Mouse (Mus musculus): ENCODE measurements at regions not wholly inside any gene's neighbourhood (a gene's known extent, or its start where the extent isn't known, plus 50 kb on each side); places are given as distances from the start of the nearest gene placed in this dataset.
A peak's percentile ranks its signal among the peaks of the same experiment; 100 is the strongest.

GRCm38 (mm10) chr10:41018888-41019287 is 53.2 kb downstream of the Gpr6 start:
- H3K27ac ChIP-seq (replicated peaks) = no peak overlapping the region
- no peak overlapping the region for H3K9ac ChIP-seq (replicated peaks)
- no peaks in the 10 kb centered on the region for H3K27me3 ChIP-seq (replicated peaks)
- H3K9me3 ChIP-seq (replicated peaks) = no peaks in the 10 kb centered on the region
- ATAC-seq (ENCODE audit: low FRiP score) = no peak
- no peak overlapping the region for H3K4me2 ChIP-seq
- H3K4me3 ChIP-seq (replicated peaks) = no peak overlapping the region
- 69% methylated on average over 5 of the region's 5 CpGs for WGBS
- no peaks in the 10 kb centered on the region for H3K36me3 ChIP-seq
- no peaks in the 10 kb centered on the region for H3K4me1 ChIP-seq

- Histone ChIP-seq H3K36me3 (no peaks in the 10 kb centered on the region), H3K4me2 (no peak overlapping the region), H3K9me3 (replicated peaks) (no peaks in the 10 kb centered on the region), H3K27ac (replicated peaks) (no peak overlapping the region), H3K4me3 (replicated peaks) (no peak overlapping the region), H3K4me1 (no peaks in the 10 kb centered on the region), H3K27me3 (replicated peaks) (no peaks in the 10 kb centered on the region), H3K9ac (replicated peaks) (no peak overlapping the region)
- 48% methylated on average over 7 of the region's 7 CpGs for WGBS
- ATAC-seq (ENCODE audit: low FRiP score) = no peak
These were observed 55.5 kb downstream of the Gpr6 start for GRCm38 (mm10) chr10:41016547-41016946.

GRCm38 (mm10) chr10:41015654-41016053 is 56.4 kb downstream of the Gpr6 start:
- Histone ChIP-seq H3K27ac (replicated peaks) (no peak overlapping the region), H3K4me1 (no peaks in the 10 kb centered on the region), H3K9ac (replicated peaks) (no peak overlapping the region), H3K36me3 (no peaks in the 10 kb centered on the region), H3K4me2 (no peak overlapping the region), H3K27me3 (replicated peaks) (no peaks in the 10 kb centered on the region), H3K4me3 (replicated peaks) (no peak overlapping the region), H3K9me3 (replicated peaks) (no peaks in the 10 kb centered on the region)
- 23% methylated on average over 4 of the region's 4 CpGs for WGBS
- peak; percentile 53; the same call in 1 of the 2 replicates for ATAC-seq (ENCODE audit: low FRiP score)

GRCm38 (mm10) chr10:41010585-41010984 is 61.5 kb downstream of the Gpr6 start:
- Histone ChIP-seq H3K27ac (replicated peaks) (no peak overlapping the region), H3K27me3 (replicated peaks) (no peaks in the 10 kb centered on the region), H3K4me1 (no peaks in the 10 kb centered on the region), H3K4me3 (replicated peaks) (no peak overlapping the region), H3K9ac (replicated peaks) (no peak overlapping the region), H3K36me3 (no peaks in the 10 kb centered on the region), H3K9me3 (replicated peaks) (no peaks in the 10 kb centered on the region), H3K4me2 (no peak overlapping the region)
- WGBS = 85% methylated on average over 2 of the region's 2 CpGs
- no peak for ATAC-seq (ENCODE audit: low FRiP score)

GRCm38 (mm10) chr10:41007866-41008265 is 64.2 kb downstream of the Gpr6 start:
- Histone ChIP-seq H3K9me3 (replicated peaks) (no peaks in the 10 kb centered on the region), H3K9ac (replicated peaks) (no peak overlapping the region), H3K36me3 (no peaks in the 10 kb centered on the region), H3K4me2 (no peak overlapping the region), H3K27me3 (replicated peaks) (no peaks in the 10 kb centered on the region), H3K4me1 (no peaks in the 10 kb centered on the region), H3K4me3 (replicated peaks) (no peak overlapping the region), H3K27ac (replicated peaks) (no peak overlapping the region)
- 87% methylated on average over 3 of the region's 3 CpGs for WGBS
- ATAC-seq (ENCODE audit: low FRiP score) = no peak

GRCm38 (mm10) chr10:41006634-41007033 is 65.5 kb downstream of the Gpr6 start:
- no peak for ATAC-seq (ENCODE audit: low FRiP score)
- H3K4me2 ChIP-seq = no peak overlapping the region
- H3K27ac ChIP-seq (replicated peaks) = no peak overlapping the region
- 87% methylated on average over 9 of the region's 9 CpGs for WGBS
- no peaks in the 10 kb centered on the region for H3K4me1 ChIP-seq
- H3K9me3 ChIP-seq (replicated peaks) = no peaks in the 10 kb centered on the region
- no peaks in the 10 kb centered on the region for H3K36me3 ChIP-seq
- no peak overlapping the region for H3K4me3 ChIP-seq (replicated peaks)
- no peak overlapping the region for H3K9ac ChIP-seq (replicated peaks)
- H3K27me3 ChIP-seq (replicated peaks) = no peaks in the 10 kb centered on the region

GRCm38 (mm10) chr10:41005776-41006175 is 66.3 kb downstream of the Gpr6 start:
- Histone ChIP-seq H3K9me3 (replicated peaks) (no peaks in the 10 kb centered on the region), H3K36me3 (no peaks in the 10 kb centered on the region), H3K4me3 (replicated peaks) (no peak overlapping the region), H3K4me1 (no peaks in the 10 kb centered on the region), H3K9ac (replicated peaks) (no peak overlapping the region), H3K27me3 (replicated peaks) (no peaks in the 10 kb centered on the region), H3K27ac (replicated peaks) (no peak overlapping the region), H3K4me2 (no peak overlapping the region)
- no peak for ATAC-seq (ENCODE audit: low FRiP score)
- 90% methylated on average over 9 of the region's 9 CpGs for WGBS

- Histone ChIP-seq H3K4me1 (no peaks in the 10 kb centered on the region), H3K4me2 (no peak overlapping the region), H3K9me3 (replicated peaks) (no peaks in the 10 kb centered on the region), H3K27ac (replicated peaks) (no peak overlapping the region), H3K27me3 (replicated peaks) (no peaks in the 10 kb centered on the region), H3K36me3 (no peaks in the 10 kb centered on the region), H3K9ac (replicated peaks) (no peak overlapping the region), H3K4me3 (replicated peaks) (no peak overlapping the region)
- WGBS = 61% methylated on average over 3 of the region's 3 CpGs
- ATAC-seq (ENCODE audit: low FRiP score) = no peak
These were observed 67.3 kb downstream of the Gpr6 start for GRCm38 (mm10) chr10:41004753-41005152.

GRCm38 (mm10) chr10:41004044-41004689 is 67.9 kb downstream of the Gpr6 start:
- H3K4me2 ChIP-seq = no peak overlapping the region
- H3K9ac ChIP-seq (replicated peaks) = no peak overlapping the region
- WGBS = 30% methylated on average over 7 of the region's 7 CpGs
- peak; percentile 90 for ATAC-seq (ENCODE audit: low FRiP score)
- no peak overlapping the region for H3K4me3 ChIP-seq (replicated peaks)
- no peaks in the 10 kb centered on the region for H3K9me3 ChIP-seq (replicated peaks)
- no peaks in the 10 kb centered on the region for H3K36me3 ChIP-seq
- no peak overlapping the region for H3K27ac ChIP-seq (replicated peaks)
- no peaks in the 10 kb centered on the region for H3K27me3 ChIP-seq (replicated peaks)
- H3K4me1 ChIP-seq = no peaks in the 10 kb centered on the region

- peaks cover 7% of the 10 kb centered on the region for H3K4me1 ChIP-seq
- H3K27ac ChIP-seq (replicated peaks) = no peak overlapping the region
- H3K27me3 ChIP-seq (replicated peaks) = no peaks in the 10 kb centered on the region
- ATAC-seq (ENCODE audit: low FRiP score) = no peak
- no peaks in the 10 kb centered on the region for H3K36me3 ChIP-seq
- no peak overlapping the region for H3K9ac ChIP-seq (replicated peaks)
- no peak overlapping the region for H3K4me3 ChIP-seq (replicated peaks)
- 85% methylated on average over 3 of the region's 3 CpGs for WGBS
- no peaks in the 10 kb centered on the region for H3K9me3 ChIP-seq (replicated peaks)
- H3K4me2 ChIP-seq = no peak overlapping the region
These were observed 68.9 kb downstream of the Gpr6 start for GRCm38 (mm10) chr10:41003197-41003596.

- Histone ChIP-seq H3K27ac (replicated peaks) (no peak overlapping the region), H3K36me3 (no peaks in the 10 kb centered on the region), H3K4me3 (replicated peaks) (no peak overlapping the region), H3K9ac (replicated peaks) (no peak overlapping the region), H3K4me2 (no peak overlapping the region), H3K9me3 (replicated peaks) (no peaks in the 10 kb centered on the region), H3K27me3 (replicated peaks) (no peaks in the 10 kb centered on the region), H3K4me1 (peaks cover 8% of the 10 kb centered on the region)
- WGBS = 88% methylated on average over 4 of the region's 4 CpGs
- ATAC-seq (ENCODE audit: low FRiP score) = no peak
These were observed 71.1 kb downstream of the Gpr6 start for GRCm38 (mm10) chr10:41000965-41001364.

- no peak overlapping the region for H3K27ac ChIP-seq (replicated peaks)
- no peak for ATAC-seq (ENCODE audit: low FRiP score)
- H3K4me3 ChIP-seq (replicated peaks) = no peak overlapping the region
- H3K4me2 ChIP-seq = no peak overlapping the region
- H3K9ac ChIP-seq (replicated peaks) = no peak overlapping the region
- peaks cover 8% of the 10 kb centered on the region for H3K4me1 ChIP-seq
- H3K27me3 ChIP-seq (replicated peaks) = no peaks in the 10 kb centered on the region
- H3K36me3 ChIP-seq = no peaks in the 10 kb centered on the region
- 89% methylated on average over 12 of the region's 12 CpGs for WGBS
- no peaks in the 10 kb centered on the region for H3K9me3 ChIP-seq (replicated peaks)
These were observed 72.6 kb downstream of the Gpr6 start for GRCm38 (mm10) chr10:40999486-40999885.

All from neural tube, embryonic 15.5 days (tissue).